Mouse (Mus musculus) heart, postnatal 36 days (tissue): ENCODE measurements around the gene Tbxas1. TPM values are rescaled to one million over a fixed set of nuclear protein-coding genes. Genes with fewer than 3 reads are reported as not detected.

Experiments
- DNase-seq, 2 experiments: peaks; one replicate each; pipeline ENCODE4 v3.0.0; 2021 to 2022
- intact Hi-C: fragments of 180-260 bp; cut with DNase I; formaldehyde crosslinking; loops from one replicate; pipeline ENCODE4 v1.15.1; 2025
- total RNA-seq, 2 experiments: library from RNA; stranded (reverse); gene quantifications; 2 replicates each; pipeline ENCODE4 v1.2.3; 2021

Tbxas1 gene
- total RNA-seq, 2 experiments from 2014 or later, result 2.1 TPM

- intact Hi-C loops, result no loop called here
- DNase-seq, result no peak
These were observed 149.4 kb downstream of the Tbxas1 start for GRCm38 (mm10) chr6:39024631-39025030.

GRCm38 (mm10) chr6:39025038-39025437, 149.8 kb downstream of the Tbxas1 start:
- no peak for DNase-seq
- intact Hi-C loops, result no loop called here

- DNase-seq, result no peak
- intact Hi-C loops, result loop anchor here (5.0 kb wide), 1 partner anchor 38 kb away; no protein-coding TSS in a partner anchor
These were observed 155.5 kb downstream of the Tbxas1 start for GRCm38 (mm10) chr6:39030714-39031113.

GRCm38 (mm10) chr6:39033676-39034075, 158.5 kb downstream of the Tbxas1 start:
- DNase-seq, result no peak
- intact Hi-C loops, result loop anchor here (5.0 kb wide), 1 partner anchor 41 kb away; no protein-coding TSS in a partner anchor

- DNase-seq, result no peak
- intact Hi-C loops, result no loop called here
These were observed 159.8 kb downstream of the Tbxas1 start for GRCm38 (mm10) chr6:39035039-39035438.

- DNase-seq, result no peak
- intact Hi-C loops, result no loop called here
These were observed 161.0 kb downstream of the Tbxas1 start for GRCm38 (mm10) chr6:39036204-39036603.

GRCm38 (mm10) chr6:39040451-39040850, 165.2 kb downstream of the Tbxas1 start:
- intact Hi-C loops, result no loop called here
- no peak for DNase-seq

GRCm38 (mm10) chr6:39049141-39049540, 173.9 kb downstream of the Tbxas1 start:
- peak in 1 of 2 experiments; percentile 17 for DNase-seq

GRCm38 (mm10) chr6:39050836-39051235, 175.6 kb downstream of the Tbxas1 start:
- no peak for DNase-seq
- intact Hi-C loops, result no loop called here

More at GRCm38 (mm10) chr6:39049141-39049540, 173.9 kb downstream of the Tbxas1 start:
- intact Hi-C loops, result no loop called here

GRCm38 (mm10) chr6:39051799-39052556, 176.8 kb downstream of the Tbxas1 start:
- DNase-seq, result no peak
- intact Hi-C loops, result no loop called here

- DNase-seq, result no peak
- intact Hi-C loops, result no loop called here
These were observed 177.4 kb downstream of the Tbxas1 start for GRCm38 (mm10) chr6:39052636-39053035.

- DNase-seq, result no peak
- intact Hi-C loops, result no loop called here
These were observed 179.1 kb downstream of the Tbxas1 start for GRCm38 (mm10) chr6:39054206-39054864.

- intact Hi-C loops, result no loop called here
- no peak for DNase-seq
These were observed 179.8 kb downstream of the Tbxas1 start for GRCm38 (mm10) chr6:39054878-39055508.

- DNase-seq, result peak in 1 of 2 experiments; percentile 22
- intact Hi-C loops, result no loop called here
These were observed 180.6 kb downstream of the Tbxas1 start for GRCm38 (mm10) chr6:39055831-39056261.

GRCm38 (mm10) chr6:39057161-39057560, 182.0 kb downstream of the Tbxas1 start:
- DNase-seq, result no peak
- intact Hi-C loops, result no loop called here

- no peak for DNase-seq
- intact Hi-C loops, result no loop called here
These were observed 183.2 kb downstream of the Tbxas1 start for GRCm38 (mm10) chr6:39058389-39058788.

- no peak for DNase-seq
- intact Hi-C loops, result no loop called here
These were observed 183.7 kb downstream of the Tbxas1 start for GRCm38 (mm10) chr6:39058936-39059335.

- DNase-seq, result no peak
- intact Hi-C loops, result loop anchor here (5.0 kb wide), 1 partner anchor 103 kb away; no protein-coding TSS in a partner anchor
These were observed 184.6 kb downstream of the Tbxas1 start for GRCm38 (mm10) chr6:39059547-39060497.

GRCm38 (mm10) chr6:39061180-39061579, 186.0 kb downstream of the Tbxas1 start:
- intact Hi-C loops, result loop anchor here (5.0 kb wide), 1 partner anchor 104 kb away; no protein-coding TSS in a partner anchor
- no peak for DNase-seq

- intact Hi-C loops, result loop anchor here (5.0 kb wide), 1 partner anchor 106 kb away; no protein-coding TSS in a partner anchor
- DNase-seq, result no peak
These were observed 188.3 kb downstream of the Tbxas1 start for GRCm38 (mm10) chr6:39063541-39063940.
